Mouse (Mus musculus): Measurements from ENCODE around the gene Rin3. TPM values are rescaled to one million over a fixed set of nuclear protein-coding genes. Genes with fewer than 3 reads are reported as not detected.

The Rin3 gene
- polyA plus RNA-seq, 1 experiment from 2014 or later: 2.8 TPM

DNA sequence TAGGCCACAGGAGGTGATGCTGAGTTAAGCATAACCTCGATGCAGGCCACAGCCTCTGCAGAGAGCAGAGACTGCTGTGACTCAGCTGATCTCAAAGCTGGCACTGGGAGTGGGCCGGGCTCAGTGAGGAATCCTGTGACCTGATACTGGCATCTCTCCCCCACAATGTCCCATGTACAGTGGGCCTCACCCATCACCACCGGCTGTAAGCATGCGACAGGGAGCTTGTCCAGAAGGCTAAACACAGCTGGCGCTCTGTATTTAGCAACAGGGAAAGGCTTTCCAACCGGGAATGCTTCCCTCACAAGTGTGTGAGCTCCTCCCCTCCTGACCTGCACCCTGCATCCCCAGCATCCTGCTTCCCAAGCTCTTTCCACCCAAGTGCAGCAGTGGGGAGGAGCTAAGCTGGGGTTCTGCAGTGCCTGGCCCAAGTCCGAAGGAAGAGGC lies 133.6 kb downstream of the Rin3 start:
- 60% methylated on average over 7 of the region's 7 CpGs for WGBS
- Histone ChIP-seq H3K4me3 (no peak overlapping the region), H3K9me3 (no peaks in the 10 kb centered on the region), H3K27me3 (ENCODE audit: poor library complexity, severe bottlenecking) (no peaks in the 10 kb centered on the region), H3K36me3 (replicated peaks) (peaks cover 9% of the 10 kb centered on the region), H3K27ac (0 out of 2 replicates have a peak overlapping the region, but pooled peaks have one; percentile 37), H3K4me1 (peaks cover 5% of the 10 kb centered on the region; the same call in 1 of the 2 replicates)
- DNase-seq (ENCODE audit: extremely low spot score, low spot score): no peak

DNA sequence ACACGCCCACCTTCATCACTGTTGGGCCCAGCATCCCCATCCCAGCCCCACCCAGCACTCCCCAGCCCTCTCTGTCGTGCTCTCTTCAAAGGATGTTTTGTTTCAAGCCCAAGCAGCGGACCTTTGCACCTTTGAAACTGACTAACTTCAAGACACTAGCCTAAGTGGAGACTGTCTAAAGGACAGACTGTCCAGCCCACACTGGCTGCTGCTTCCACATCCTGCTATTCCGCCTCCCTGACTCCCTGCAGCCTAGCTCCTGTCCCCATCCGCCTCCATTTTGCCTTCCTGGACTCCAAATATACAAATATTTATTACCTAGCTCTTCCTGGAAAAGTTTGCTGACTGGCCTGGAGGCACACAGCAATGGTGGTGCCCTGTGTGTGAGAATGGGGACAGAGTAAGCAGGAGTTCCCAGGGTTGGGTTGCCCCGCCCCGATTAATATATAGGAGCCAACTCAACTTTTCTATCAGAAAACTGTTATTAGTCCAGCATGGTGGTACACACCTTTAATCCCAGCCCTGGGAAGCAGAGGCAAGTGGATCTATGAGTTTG lies 134.2 kb downstream of the Rin3 start:
- no peaks in the 10 kb centered on the region for H3K9me3 ChIP-seq
- peak overlapping the region; percentile 37; the same call in 1 of the 2 replicates for H3K27ac ChIP-seq
- peaks cover 5% of the 10 kb centered on the region; the same call in 1 of the 2 replicates for H3K4me1 ChIP-seq
- WGBS: 68% methylated on average over 7 of the region's 7 CpGs
- H3K36me3 ChIP-seq (replicated peaks): peaks cover 10% of the 10 kb centered on the region
- H3K27me3 ChIP-seq (ENCODE audit: poor library complexity, severe bottlenecking): no peaks in the 10 kb centered on the region
- DNase-seq (ENCODE audit: extremely low spot score, low spot score): no peak
- no peak overlapping the region for H3K4me3 ChIP-seq

DNA sequence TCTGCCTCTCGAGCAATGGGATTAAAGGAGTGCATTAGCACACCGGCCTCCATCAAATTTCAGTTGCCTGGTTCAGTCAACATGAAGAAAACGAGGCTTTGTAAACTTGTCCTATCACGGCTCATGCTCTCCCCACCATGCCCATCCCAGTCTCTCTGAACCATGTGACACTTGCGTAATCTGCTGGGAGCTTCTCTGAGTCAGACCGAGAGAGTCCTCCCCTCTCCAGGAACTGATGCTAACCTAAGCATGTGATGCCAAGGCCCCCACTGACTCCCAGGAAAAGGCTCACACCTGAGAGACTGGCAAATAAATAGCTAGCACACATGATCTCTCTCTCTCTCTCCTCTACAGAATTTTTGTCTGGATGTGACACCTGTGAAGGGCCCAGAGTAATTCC lies 134.9 kb downstream of the Rin3 start:
- Histone ChIP-seq H3K27ac (no peak overlapping the region), H3K9me3 (no peaks in the 10 kb centered on the region), H3K36me3 (replicated peaks) (peaks cover 15% of the 10 kb centered on the region), H3K4me3 (no peak overlapping the region), H3K27me3 (ENCODE audit: poor library complexity, severe bottlenecking) (no peaks in the 10 kb centered on the region), H3K4me1 (peaks cover 5% of the 10 kb centered on the region; the same call in 1 of the 2 replicates)
- 90% methylated on average over 6 of the region's 6 CpGs for WGBS
- DNase-seq (ENCODE audit: extremely low spot score, low spot score): no peak

DNA sequence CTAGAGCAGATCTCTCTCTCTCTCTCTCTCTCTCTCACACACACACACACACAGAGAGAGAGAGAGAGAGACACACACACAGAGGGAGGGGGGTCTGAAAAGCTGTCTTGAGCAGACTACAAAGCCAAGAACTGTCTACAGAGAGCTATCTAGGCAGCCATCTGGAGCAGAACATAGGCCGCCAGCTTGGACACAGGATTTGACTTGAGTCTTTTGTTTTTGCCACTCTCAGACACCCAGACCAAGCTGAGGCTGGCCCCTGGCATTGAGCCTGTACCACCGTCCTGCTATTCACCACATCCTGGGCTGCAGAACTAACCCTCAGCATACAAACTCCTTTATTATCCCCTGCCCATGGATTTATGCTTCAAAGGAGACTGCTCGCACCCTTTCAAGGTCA lies 136.7 kb downstream of the Rin3 start:
- H3K36me3 ChIP-seq (replicated peaks): peaks cover 17% of the 10 kb centered on the region
- no peak for DNase-seq (ENCODE audit: extremely low spot score, low spot score)
- H3K4me1 ChIP-seq: peaks cover 5% of the 10 kb centered on the region; the same call in 1 of the 2 replicates
- WGBS: 73% methylated on average over 3 of the region's 3 CpGs
- no peaks in the 10 kb centered on the region for H3K9me3 ChIP-seq
- no peaks in the 10 kb centered on the region for H3K27me3 ChIP-seq (ENCODE audit: poor library complexity, severe bottlenecking)
- H3K27ac ChIP-seq: no peak overlapping the region
- no peak overlapping the region for H3K4me3 ChIP-seq

DNA sequence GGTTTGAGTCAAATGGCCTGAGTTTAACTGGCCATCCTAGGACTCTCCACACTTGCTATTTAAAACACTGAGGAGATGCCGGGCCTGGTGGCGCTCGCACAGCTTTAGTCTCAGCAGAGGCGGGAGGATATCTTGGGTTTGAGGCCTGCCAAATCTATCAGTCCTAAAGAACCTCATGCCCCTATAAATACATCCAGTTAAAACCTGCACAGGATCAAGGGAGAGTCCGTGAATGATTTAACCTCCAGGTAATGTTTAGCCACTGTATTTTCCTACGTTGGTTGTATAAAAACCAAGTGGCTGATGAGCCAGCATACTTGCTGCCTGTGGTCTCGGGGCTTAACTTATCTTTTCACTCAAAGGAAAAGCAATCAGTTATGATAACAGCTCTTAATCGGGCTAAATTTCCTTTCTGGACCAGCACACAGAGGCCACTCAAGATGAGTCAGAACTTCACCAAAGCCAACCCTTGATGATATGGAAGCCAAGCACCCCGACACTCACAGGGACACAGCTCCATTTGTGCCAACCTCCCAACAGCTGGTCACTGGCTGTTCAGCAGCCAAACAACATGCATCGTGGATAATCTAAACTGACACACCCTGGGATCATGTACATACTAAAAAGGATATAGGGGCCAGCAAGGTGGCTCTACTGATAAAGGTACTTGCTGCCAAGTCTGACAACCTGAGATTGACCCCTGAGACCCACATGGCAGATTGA lies 137.5 kb downstream of the Rin3 start:
- Histone ChIP-seq H3K9me3 (no peaks in the 10 kb centered on the region), H3K36me3 (replicated peaks) (peaks cover 17% of the 10 kb centered on the region), H3K4me3 (no peak overlapping the region), H3K4me1 (peaks cover 5% of the 10 kb centered on the region; the same call in 1 of the 2 replicates), H3K27me3 (ENCODE audit: poor library complexity, severe bottlenecking) (no peaks in the 10 kb centered on the region), H3K27ac (no peak overlapping the region)
- 93% methylated on average over 10 of the region's 10 CpGs for WGBS
- DNase-seq (ENCODE audit: extremely low spot score, low spot score): no peak

DNA sequence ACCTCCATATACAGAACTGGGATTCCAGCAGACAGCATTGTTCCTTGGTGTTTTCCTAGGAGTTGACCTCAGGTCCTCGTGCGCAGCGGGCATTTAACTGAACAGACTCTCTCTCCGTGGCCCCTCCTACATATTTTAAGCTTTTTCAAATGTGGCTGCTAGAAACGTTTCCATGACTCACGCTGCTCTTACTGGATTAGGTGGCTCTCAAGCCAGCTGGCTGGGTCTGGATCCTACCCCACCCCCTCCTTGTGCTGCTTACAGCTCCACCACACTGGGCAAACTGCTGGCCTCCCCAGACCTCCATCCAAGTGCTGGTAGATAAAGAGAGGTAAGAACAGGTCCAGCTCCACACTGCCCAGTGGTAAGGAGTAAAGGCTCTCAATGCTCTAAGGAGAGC lies 139.2 kb downstream of the Rin3 start:
- peak; percentile 9 for DNase-seq (ENCODE audit: extremely low spot score, low spot score)
- Histone ChIP-seq H3K9me3 (no peaks in the 10 kb centered on the region), H3K27ac (no peak overlapping the region), H3K4me1 (peaks cover 5% of the 10 kb centered on the region; the same call in 1 of the 2 replicates), H3K4me3 (no peak overlapping the region), H3K36me3 (replicated peaks) (peaks cover 23% of the 10 kb centered on the region), H3K27me3 (ENCODE audit: poor library complexity, severe bottlenecking) (no peaks in the 10 kb centered on the region)
- WGBS: 87% methylated on average over 6 of the region's 6 CpGs

DNA sequence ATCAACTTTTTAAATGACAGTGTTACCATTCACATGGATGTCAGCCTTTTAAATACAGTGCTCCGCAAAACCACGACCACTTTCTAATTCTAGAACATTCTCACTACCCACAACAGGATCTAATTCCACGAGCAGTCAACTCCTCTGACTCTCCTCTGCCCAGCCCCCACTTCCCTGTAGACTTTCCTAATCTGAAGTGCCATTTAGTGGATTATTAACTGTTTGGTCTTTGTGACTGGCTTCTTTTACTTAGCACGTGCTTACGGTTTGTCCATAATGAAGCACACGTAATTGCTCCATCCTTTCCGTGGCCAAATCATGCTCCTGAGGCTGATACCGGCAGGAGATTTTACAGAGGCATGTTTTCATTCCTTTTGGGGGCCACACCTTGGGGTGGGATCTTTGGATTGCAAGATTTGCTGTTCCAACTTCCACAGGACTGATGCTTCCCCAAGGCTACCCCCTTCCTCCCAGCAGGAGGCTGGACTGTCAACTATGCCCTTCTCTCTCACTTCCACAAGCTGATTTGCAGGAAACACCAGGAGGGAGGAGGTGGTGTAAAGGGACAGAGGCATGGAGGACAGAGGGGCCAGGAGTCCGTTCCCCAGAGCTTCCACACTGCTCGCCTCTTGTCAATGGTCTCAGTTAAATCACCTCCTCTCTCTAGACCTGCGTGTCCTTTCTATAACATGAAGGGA lies 139.9 kb downstream of the Rin3 start:
- Histone ChIP-seq H3K36me3 (replicated peaks) (peaks cover 23% of the 10 kb centered on the region), H3K4me1 (peaks cover 5% of the 10 kb centered on the region; the same call in 1 of the 2 replicates), H3K4me3 (no peak overlapping the region), H3K9me3 (no peaks in the 10 kb centered on the region), H3K27ac (no peak overlapping the region), H3K27me3 (ENCODE audit: poor library complexity, severe bottlenecking) (no peaks in the 10 kb centered on the region)
- 90% methylated on average over 11 of the region's 11 CpGs for whole genome bisulfite sequencing
- peak; percentile 6 for DNase-seq (ENCODE audit: extremely low spot score, low spot score)

DNA sequence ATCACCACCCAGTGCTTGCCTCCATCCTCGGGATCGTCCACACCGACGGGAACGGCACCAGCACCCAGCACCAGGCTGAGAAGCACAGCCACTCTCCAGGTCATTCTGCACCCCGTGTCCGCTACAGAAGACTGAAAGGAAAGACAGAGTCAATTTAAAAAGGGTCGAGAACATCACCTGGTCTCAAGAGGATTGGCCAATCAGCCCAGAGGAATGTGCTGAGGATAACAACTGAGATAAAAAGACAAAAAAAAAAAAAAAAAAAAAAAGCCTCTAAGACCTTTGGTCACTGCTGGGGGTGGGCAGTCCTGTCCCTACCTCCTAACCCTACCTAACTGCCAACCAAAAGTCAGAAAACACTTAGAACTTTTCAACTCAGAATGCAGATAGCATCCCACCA lies 140.8 kb downstream of the Rin3 start:
- 94% methylated on average over 8 of the region's 8 CpGs for WGBS

DNA sequence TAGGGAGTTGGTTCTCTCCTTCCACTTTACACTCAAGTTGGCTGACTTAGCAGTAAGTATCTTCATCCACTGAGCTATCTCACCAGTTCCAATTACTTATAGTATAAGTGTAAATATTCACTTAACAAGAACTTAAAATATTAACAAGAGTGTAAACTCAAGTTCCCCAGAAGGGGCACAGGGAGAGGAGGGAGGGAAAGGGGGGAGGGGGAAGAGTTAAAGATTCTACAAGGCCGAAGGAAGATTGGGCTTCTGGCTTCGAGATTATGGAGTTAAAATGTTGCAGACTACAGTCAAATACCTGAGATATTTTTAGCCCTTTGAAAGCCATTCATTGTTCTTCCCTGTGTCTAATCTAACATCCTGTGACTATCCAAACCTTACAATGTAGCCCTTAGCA lies 141.6 kb downstream of the Rin3 start:
- Histone ChIP-seq H3K36me3 (replicated peaks) (peaks cover 23% of the 10 kb centered on the region), H3K4me3 (no peak overlapping the region), H3K27ac (no peak overlapping the region), H3K9me3 (no peaks in the 10 kb centered on the region), H3K27me3 (ENCODE audit: poor library complexity, severe bottlenecking) (no peaks in the 10 kb centered on the region), H3K4me1 (peaks cover 4% of the 10 kb centered on the region; the same call in 1 of the 2 replicates)
- WGBS: 89% methylated on average over 2 of the region's 2 CpGs
- DNase-seq (ENCODE audit: extremely low spot score, low spot score): no peak

More for the DNA sequence above, 140.8 kb downstream of the Rin3 start:
- H3K4me3 ChIP-seq: no peak overlapping the region
- H3K27me3 ChIP-seq (ENCODE audit: poor library complexity, severe bottlenecking): no peaks in the 10 kb centered on the region
- peaks cover 23% of the 10 kb centered on the region for H3K36me3 ChIP-seq (replicated peaks)
- H3K27ac ChIP-seq: no peak overlapping the region
- DNase-seq (ENCODE audit: extremely low spot score, low spot score): no peak
- peaks cover 5% of the 10 kb centered on the region; the same call in 1 of the 2 replicates for H3K4me1 ChIP-seq
- H3K9me3 ChIP-seq: no peaks in the 10 kb centered on the region

DNA sequence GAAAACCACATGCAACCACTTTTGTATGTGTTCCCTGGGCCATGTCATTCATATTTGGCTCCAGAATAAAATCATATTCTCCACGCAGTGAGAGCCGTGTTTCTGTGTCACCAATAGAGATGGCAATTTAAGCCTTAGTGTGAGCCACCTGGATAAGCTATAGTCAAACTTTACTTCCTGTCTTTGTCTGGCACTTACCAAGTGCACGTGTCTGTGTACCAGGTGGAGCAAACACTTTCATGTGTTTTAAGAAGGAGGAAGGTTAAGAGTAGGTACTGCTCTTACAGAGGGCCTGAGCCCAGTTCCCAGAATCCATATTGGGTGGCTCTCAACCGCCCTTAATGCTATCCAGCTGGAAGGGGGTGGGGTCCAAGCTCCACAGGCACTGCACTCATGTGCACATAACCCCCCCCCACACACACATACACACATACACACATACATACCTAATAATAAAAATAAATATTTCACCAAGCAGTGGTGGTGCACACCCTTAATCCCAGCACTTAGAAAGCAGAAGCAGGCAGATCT lies 142.3 kb downstream of the Rin3 start:
- no peaks in the 10 kb centered on the region for H3K4me1 ChIP-seq
- H3K27ac ChIP-seq: no peak overlapping the region
- peaks cover 23% of the 10 kb centered on the region for H3K36me3 ChIP-seq (replicated peaks)
- no peak overlapping the region for H3K4me3 ChIP-seq
- H3K27me3 ChIP-seq (ENCODE audit: poor library complexity, severe bottlenecking): no peaks in the 10 kb centered on the region
- H3K9me3 ChIP-seq: no peaks in the 10 kb centered on the region
- no peak for DNase-seq (ENCODE audit: extremely low spot score, low spot score)
- 87% methylated on average over 4 of the region's 4 CpGs for WGBS

DNA sequence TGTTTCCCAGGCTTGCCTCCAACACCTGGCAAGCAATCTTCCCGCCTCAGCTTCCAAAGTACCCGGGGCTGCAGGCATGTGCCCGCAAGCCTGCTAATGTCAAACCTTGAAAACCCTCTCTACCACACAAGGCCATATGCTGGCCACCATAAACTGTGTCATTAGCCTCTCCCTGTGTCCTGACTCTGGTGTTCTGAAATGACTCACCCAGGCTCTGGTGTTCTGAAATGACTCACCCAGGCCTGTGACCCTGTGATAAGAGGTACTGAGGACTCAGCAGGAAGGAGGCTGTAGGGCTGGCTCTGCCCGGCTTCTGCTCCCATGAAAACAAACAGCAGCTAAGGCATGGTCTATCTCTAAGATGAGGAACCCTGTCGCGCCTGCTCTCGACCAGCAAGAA lies 143.4 kb downstream of the Rin3 start:
- no peak for DNase-seq (ENCODE audit: extremely low spot score, low spot score)
- H3K9me3 ChIP-seq: no peaks in the 10 kb centered on the region
- 90% methylated on average over 7 of the region's 7 CpGs for WGBS
- no peak overlapping the region for H3K27ac ChIP-seq
- H3K4me3 ChIP-seq: no peak overlapping the region
- H3K27me3 ChIP-seq (ENCODE audit: poor library complexity, severe bottlenecking): no peaks in the 10 kb centered on the region
- peaks cover 23% of the 10 kb centered on the region for H3K36me3 ChIP-seq (replicated peaks)
- no peaks in the 10 kb centered on the region for H3K4me1 ChIP-seq

DNA sequence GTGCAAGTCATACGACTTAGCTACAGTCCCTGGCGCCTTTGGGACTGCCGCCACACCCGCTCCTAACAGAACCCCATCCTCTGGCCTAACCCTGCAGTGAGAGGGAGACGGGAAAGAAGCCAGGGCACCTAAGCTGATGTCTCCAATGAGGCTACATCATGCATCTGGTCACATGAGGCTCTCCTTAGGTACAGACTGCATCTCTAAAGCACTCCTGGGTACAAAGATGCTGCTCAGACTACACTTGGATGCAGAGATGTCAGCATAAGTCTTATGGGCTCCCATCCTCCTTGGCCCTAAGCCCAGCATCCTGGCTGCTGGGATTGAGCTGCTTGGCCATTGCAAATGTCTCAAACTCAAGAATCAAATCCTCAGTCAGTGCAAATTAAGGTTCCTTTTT lies 146.8 kb downstream of the Rin3 start:
- 94% methylated on average over 5 of the region's 5 CpGs for WGBS
- H3K9me3 ChIP-seq: no peaks in the 10 kb centered on the region
- DNase-seq (ENCODE audit: extremely low spot score, low spot score): no peak
- no peak overlapping the region for H3K27ac ChIP-seq
- H3K4me1 ChIP-seq: no peaks in the 10 kb centered on the region
- no peaks in the 10 kb centered on the region for H3K27me3 ChIP-seq (ENCODE audit: poor library complexity, severe bottlenecking)
- no peak overlapping the region for H3K4me3 ChIP-seq
- H3K36me3 ChIP-seq (replicated peaks): peaks cover 6% of the 10 kb centered on the region

All from forebrain, embryonic 10.5 days (tissue).